Mouse (Mus musculus) liver, embryonic 12.5 days (tissue): ENCODE data around the gene Cacng4. TPM values are rescaled to one million over a fixed set of nuclear protein-coding genes. Genes with fewer than 3 reads are reported as not detected.

Experiments
- ATAC-seq: fragments of 200-750 bp; cut with Nextera tagmentation; 2 replicates; pipeline ENCODE4 v1.8.0; 2017; ENCODE audit warnings: moderate number of reproducible peaks, mild to moderate bottlenecking, moderate library complexity
- H3K27ac ChIP-seq: fragments of 300-500 bp; sonication (generic); 2 replicates; pipeline ENCODE4 v1.5.1; 2016; ENCODE audit warnings: mild to moderate bottlenecking
- H3K27me3 ChIP-seq: fragments of 300-500 bp; sonication (generic); replicated peaks from 2 replicates; pipeline ENCODE4 v1.6.1; 2016; ENCODE audit warnings: mild to moderate bottlenecking, moderate library complexity
- H3K36me3 ChIP-seq: fragments of 300-500 bp; sonication (generic); 2 replicates; pipeline ENCODE4 v1.6.1; 2016; ENCODE audit warnings: mild to moderate bottlenecking, moderate library complexity
- H3K4me1 ChIP-seq: fragments of 300-500 bp; sonication (generic); 2 replicates; pipeline ENCODE4 v1.6.1; 2016
- H3K4me2 ChIP-seq: fragments of 300-500 bp; sonication (generic); 2 replicates; pipeline ENCODE4 v1.6.1; 2016; ENCODE audit warnings: mild to moderate bottlenecking, moderate library complexity
- H3K4me3 ChIP-seq: fragments of 300-500 bp; sonication (generic); 2 replicates; pipeline ENCODE4 v1.5.1; 2016; ENCODE audit warnings: mild to moderate bottlenecking, moderate library complexity
- H3K9ac ChIP-seq: fragments of 300-500 bp; sonication (generic); 2 replicates; pipeline ENCODE4 v1.6.1; 2016; ENCODE audit warnings: mild to moderate bottlenecking, moderate library complexity
- H3K9me3 ChIP-seq: fragments of 300-500 bp; sonication (generic); replicated peaks from 2 replicates; pipeline ENCODE4 v1.6.1; 2016; ENCODE audit warnings: mild to moderate bottlenecking, moderate library complexity
- WGBS: fragments of 180-500 bp; shearing (Covaris S2); methylation state at CpG from one replicate; pipeline ENCODE4 v1.1.7; 2016; ENCODE audit not compliant: insufficient replicate concordance; 5-methylcytosine and 5-hydroxymethylcytosine counted together
- polyA plus RNA-seq: library from polyadenylated mRNA; unstranded; fragments of >200 nt; fragmentation: Nextera tagmentation; extraction: Ambion mirVana; gene quantifications from 2 replicates; pipeline ENCODE4 v1.2.1, GENCODE M21; 2016

Gene Cacng4
- polyA plus RNA-seq, 1 experiment from 2014 or later = 0.61 TPM

- H3K9me3 ChIP-seq = no peaks in the 10 kb centered on the region
- WGBS = 62% methylated on average over 11 of the region's 11 CpGs
- no peak for ATAC-seq
- H3K9ac ChIP-seq = no peak overlapping the region
- no peak overlapping the region for H3K4me2 ChIP-seq
- no peaks in the 10 kb centered on the region for H3K36me3 ChIP-seq
- H3K4me1 ChIP-seq = no peaks in the 10 kb centered on the region
- no peak overlapping the region for H3K4me3 ChIP-seq
- peaks cover 54% of the 10 kb centered on the region for H3K27me3 ChIP-seq
- no peak overlapping the region for H3K27ac ChIP-seq
These were observed 88.8 kb downstream of the Cacng4 start for GRCm38 (mm10) chr11:107705476-107706074.

- ATAC-seq = no peak
- 63% methylated on average over 6 of the region's 6 CpGs for WGBS
- H3K27ac ChIP-seq = no peak overlapping the region
These were observed 89.3 kb downstream of the Cacng4 start for GRCm38 (mm10) chr11:107705060-107705459.

GRCm38 (mm10) chr11:107703272-107704134 is 90.9 kb downstream of the Cacng4 start:
- no peak; the same call in 1 of the 2 replicates for ATAC-seq
- peaks cover 45% of the 10 kb centered on the region for H3K27me3 ChIP-seq
- H3K4me1 ChIP-seq = no peaks in the 10 kb centered on the region
- H3K4me2 ChIP-seq = no peak overlapping the region
- WGBS = 42% methylated on average over 27 of the region's 27 CpGs
- no peak overlapping the region for H3K4me3 ChIP-seq
- H3K9me3 ChIP-seq = no peaks in the 10 kb centered on the region
- no peaks in the 10 kb centered on the region for H3K36me3 ChIP-seq
- H3K27ac ChIP-seq = no peak overlapping the region
- no peak overlapping the region for H3K9ac ChIP-seq

More at GRCm38 (mm10) chr11:107705060-107705459, 89.3 kb downstream of the Cacng4 start:
- Histone ChIP-seq H3K36me3 (no peaks in the 10 kb centered on the region), H3K4me3 (no peak overlapping the region), H3K9ac (no peak overlapping the region), H3K4me2 (no peak overlapping the region), H3K9me3 (no peaks in the 10 kb centered on the region), H3K4me1 (no peaks in the 10 kb centered on the region), H3K27me3 (peaks cover 54% of the 10 kb centered on the region)

- no peaks in the 10 kb centered on the region for H3K9me3 ChIP-seq
These were observed 94.4 kb downstream of the Cacng4 start for GRCm38 (mm10) chr11:107699967-107700366.

GRCm38 (mm10) chr11:107693338-107693737 is 101.0 kb downstream of the Cacng4 start:
- no peaks in the 10 kb centered on the region for H3K9me3 ChIP-seq
- no peak overlapping the region for H3K27ac ChIP-seq
- peaks cover 27% of the 10 kb centered on the region; the same call in 1 of the 2 replicates for H3K27me3 ChIP-seq
- H3K36me3 ChIP-seq = peaks cover 3% of the 10 kb centered on the region
- WGBS = 25% methylated on average over 6 of the region's 6 CpGs
- H3K4me2 ChIP-seq = no peak overlapping the region
- H3K4me3 ChIP-seq = no peak overlapping the region
- H3K9ac ChIP-seq = no peak overlapping the region
- H3K4me1 ChIP-seq = no peaks in the 10 kb centered on the region
- ATAC-seq = no peak

More at GRCm38 (mm10) chr11:107699967-107700366, 94.4 kb downstream of the Cacng4 start:
- no peak overlapping the region for H3K4me2 ChIP-seq
- H3K27ac ChIP-seq = no peak overlapping the region
- ATAC-seq = no peak
- WGBS = 75% methylated on average over 4 of the region's 4 CpGs
- no peaks in the 10 kb centered on the region for H3K4me1 ChIP-seq
- no peak overlapping the region for H3K4me3 ChIP-seq
- H3K27me3 ChIP-seq = peaks cover 47% of the 10 kb centered on the region
- no peak overlapping the region for H3K9ac ChIP-seq
- no peaks in the 10 kb centered on the region for H3K36me3 ChIP-seq

- H3K9ac ChIP-seq = no peak overlapping the region
- H3K4me1 ChIP-seq = no peaks in the 10 kb centered on the region
- H3K27ac ChIP-seq = no peak overlapping the region
- H3K9me3 ChIP-seq = no peaks in the 10 kb centered on the region
- 55% methylated on average over 8 of the region's 8 CpGs for WGBS
- H3K36me3 ChIP-seq = peaks cover 13% of the 10 kb centered on the region
- H3K4me3 ChIP-seq = no peak overlapping the region
- ATAC-seq = no peak
- peaks cover 25% of the 10 kb centered on the region; the same call in 1 of the 2 replicates for H3K27me3 ChIP-seq
- no peak overlapping the region for H3K4me2 ChIP-seq
These were observed 102.8 kb downstream of the Cacng4 start for GRCm38 (mm10) chr11:107691569-107691968.

- 91% methylated on average over 10 of the region's 10 CpGs for WGBS
- Histone ChIP-seq H3K4me1 (no peaks in the 10 kb centered on the region), H3K9me3 (no peaks in the 10 kb centered on the region), H3K4me3 (no peak overlapping the region), H3K27me3 (no peaks in the 10 kb centered on the region), H3K4me2 (no peak overlapping the region), H3K9ac (no peak overlapping the region), H3K27ac (no peak overlapping the region), H3K36me3 (peaks cover 44% of the 10 kb centered on the region)
- ATAC-seq = no peak
These were observed 105.9 kb downstream of the Cacng4 start for GRCm38 (mm10) chr11:107688480-107688879.

GRCm38 (mm10) chr11:107686290-107686689 is 108.1 kb downstream of the Cacng4 start:
- Histone ChIP-seq H3K9me3 (no peaks in the 10 kb centered on the region), H3K36me3 (peaks cover 65% of the 10 kb centered on the region), H3K27ac (no peak overlapping the region), H3K4me1 (no peaks in the 10 kb centered on the region), H3K9ac (no peak overlapping the region), H3K4me3 (no peak overlapping the region), H3K27me3 (no peaks in the 10 kb centered on the region), H3K4me2 (no peak overlapping the region)
- 92% methylated on average over 20 of the region's 20 CpGs for WGBS
- ATAC-seq = 0 out of 2 replicates have a peak, but pooled peaks have one; percentile 42

- Histone ChIP-seq H3K27ac (no peak overlapping the region), H3K36me3 (peaks cover 68% of the 10 kb centered on the region), H3K9me3 (no peaks in the 10 kb centered on the region), H3K27me3 (no peaks in the 10 kb centered on the region), H3K4me3 (no peak overlapping the region), H3K4me1 (no peaks in the 10 kb centered on the region), H3K4me2 (no peak overlapping the region), H3K9ac (no peak overlapping the region)
- 85% methylated on average over 19 of the region's 19 CpGs for WGBS
- no peak for ATAC-seq
These were observed 110.6 kb downstream of the Cacng4 start for GRCm38 (mm10) chr11:107683544-107684465.

- Histone ChIP-seq H3K27ac (no peak overlapping the region), H3K36me3 (peaks cover 68% of the 10 kb centered on the region), H3K27me3 (no peaks in the 10 kb centered on the region), H3K9ac (no peak overlapping the region), H3K4me3 (no peak overlapping the region), H3K4me2 (no peak overlapping the region), H3K9me3 (no peaks in the 10 kb centered on the region), H3K4me1 (no peaks in the 10 kb centered on the region)
- 71% methylated on average over 9 of the region's 9 CpGs for WGBS
- no peak for ATAC-seq
These were observed 111.5 kb downstream of the Cacng4 start for GRCm38 (mm10) chr11:107682694-107683355.
